Mouse (Mus musculus) G1E (cell line): ENCODE data around the gene Vwa3b.

Experiments used
- CTCF ChIP-seq: IDR thresholded peaks from 2 replicates; pipeline ENCODE4 v1.5.1; 2012; ENCODE audit warnings: low read depth, low read length, inconsistent platforms, mixed read lengths
- GATA1 ChIP-seq: IDR thresholded peaks from 2 replicates; pipeline ENCODE4 v1.6.1; 2012; ENCODE audit warnings: borderline replicate concordance, low read length, inconsistent platforms, mixed read lengths
- TAL1 ChIP-seq: conservative IDR thresholded peaks from 2 replicates; pipeline ENCODE4 v1.6.1; 2012; ENCODE audit warnings: low read depth, low read length, inconsistent platforms, mixed read lengths

DNA sequence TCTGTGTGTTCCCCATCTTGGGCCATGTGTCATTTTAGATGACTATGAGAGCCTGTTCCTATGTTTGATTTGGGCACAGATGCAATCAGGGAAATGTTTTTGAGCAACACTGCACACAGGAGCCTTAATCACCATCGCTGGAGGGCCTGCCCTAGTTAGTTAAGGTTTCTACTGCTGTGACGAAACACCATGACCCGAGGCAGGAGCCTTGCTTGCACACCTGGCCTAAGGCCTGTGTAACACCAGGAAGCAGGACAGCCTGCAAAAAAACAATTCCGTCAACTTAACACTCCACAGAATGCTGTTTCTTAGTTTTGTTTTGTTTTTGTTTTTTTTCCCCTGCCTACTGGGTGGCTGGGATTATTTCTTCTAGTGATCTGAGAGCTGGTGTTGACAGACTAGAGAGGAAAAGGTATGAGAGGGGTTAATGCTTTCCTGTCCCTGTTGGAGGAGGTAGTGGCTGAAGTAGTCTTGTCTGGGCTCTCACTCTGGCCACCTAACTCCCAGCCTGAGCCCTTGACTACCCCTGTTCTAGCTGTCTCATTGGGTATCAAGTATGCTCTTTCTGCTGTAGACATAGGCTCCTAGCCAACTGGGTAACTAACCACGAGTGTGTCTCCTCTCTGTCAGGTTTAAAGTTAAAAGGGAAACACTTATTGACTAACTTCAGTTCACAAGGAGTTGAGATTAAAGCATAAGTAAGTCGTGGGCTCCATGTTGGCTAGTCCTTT is 30.6 kb downstream of the Vwa3b start:
- TF ChIP-seq CTCF (no peak), GATA1 (no peak), TAL1 (no peak)
